Mouse (Mus musculus) intestine, postnatal 0 days (tissue): ENCODE data around the gene Ppp6r1. TPM values are rescaled to one million over a fixed set of nuclear protein-coding genes. Genes with fewer than 3 reads are reported as not detected.

Experiments used
- ATAC-seq: fragments of 200-750 bp; cut with Nextera tagmentation; 2 replicates; pipeline ENCODE4 v1.8.0; 2017; ENCODE audit warnings: mild to moderate bottlenecking, moderate TSS enrichment, moderate library complexity
- H3K27ac ChIP-seq: fragments of 300-500 bp; sonication (generic); 2 replicates; pipeline ENCODE4 v1.5.1; 2014; ENCODE audit warnings: mild to moderate bottlenecking, low read depth, low read length, moderate library complexity
- H3K27me3 ChIP-seq: fragments of 300-500 bp; sonication (generic); replicated peaks from 2 replicates; pipeline ENCODE4 v1.6.1; 2014; ENCODE audit warnings: low read length, mixed read lengths; ENCODE audit not compliant: control insufficient read depth, insufficient read depth
- H3K36me3 ChIP-seq: fragments of 300-500 bp; sonication (generic); 2 replicates; pipeline ENCODE4 v1.6.1; 2014; ENCODE audit warnings: mild to moderate bottlenecking, moderate library complexity; ENCODE audit not compliant: control insufficient read depth, insufficient read depth
- H3K4me1 ChIP-seq: fragments of 300-500 bp; sonication (generic); replicated peaks from 2 replicates; pipeline ENCODE4 v1.6.1; 2014; ENCODE audit warnings: antibody characterized with exemption, low read length, mixed read lengths; ENCODE audit not compliant: control insufficient read depth, insufficient read depth
- H3K4me2 ChIP-seq: fragments of 300-500 bp; sonication (generic); replicated peaks from 2 replicates; pipeline ENCODE4 v1.6.1; 2014; ENCODE audit warnings: low read depth, mild to moderate bottlenecking, moderate library complexity
- H3K4me3 ChIP-seq: fragments of 300-500 bp; sonication (generic); 2 replicates; pipeline ENCODE4 v1.5.1; 2014; ENCODE audit warnings: low read depth, low read length
- H3K9ac ChIP-seq: fragments of 300-500 bp; sonication (generic); 2 replicates; pipeline ENCODE4 v1.6.1; 2014; ENCODE audit warnings: mild to moderate bottlenecking, low read depth, low read length
- H3K9me3 ChIP-seq: fragments of 300-500 bp; sonication (generic); 2 replicates; pipeline ENCODE4 v1.6.1; 2016; ENCODE audit warnings: mixed run types; ENCODE audit not compliant: control insufficient read depth
- CTCF ChIP-seq: sonication (generic); IDR thresholded peaks from 2 replicates; pipeline ENCODE4 v1.5.1; 2016; ENCODE audit warnings: low read depth, mild to moderate bottlenecking, control low read depth, antibody characterized with exemption, moderate library complexity
- WGBS: fragments of 180-500 bp; shearing (Covaris S2); extraction: QIAGEN DNeasy Blood & Tissue Kit; methylation state at CpG from one replicate; pipeline ENCODE4 v1.1.7; 2014; 5-methylcytosine and 5-hydroxymethylcytosine counted together
- polyA plus RNA-seq: library from polyadenylated mRNA; unstranded; fragments of >200 nt; fragmentation: Nextera tagmentation; extraction: Ambion mirVana; gene quantifications from 2 replicates; pipeline ENCODE4 v1.2.1, GENCODE M21; 2015

Gene Ppp6r1
- polyA plus RNA-seq, 1 experiment from 2014 or later: 4.7 TPM

GRCm38 (mm10) chr7:4631031-4631430 is 27.8 kb downstream of the Ppp6r1 start, which contains the start of gene Tmem86b:
TSS of gene Tmem86b (minus strand) at chr7:4631422.
- Histone ChIP-seq H3K9me3 (no peaks in the 10 kb centered on the region), H3K9ac (no peak within 1 kb of the TSS), H3K4me1 (no peaks in the 10 kb centered on the region; the same call in 1 of the 2 replicates), H3K36me3 (peaks cover 57% of the 10 kb centered on the region), H3K27ac (no peak within 1 kb of the TSS; the same call in 1 of the 2 replicates), H3K4me3 (peak within 1 kb of the TSS; percentile 21; the same call in 1 of the 2 replicates), H3K27me3 (no peaks in the 10 kb centered on the region), H3K4me2 (peak within 1 kb of the TSS; percentile 59; the same call in 1 of the 2 replicates)
- no peak for TF ChIP-seq CTCF
- 52% methylated on average over 4 of the region's 4 CpGs for WGBS
- ATAC-seq: peak; percentile 35; the same call in 1 of the 2 replicates

DNA sequence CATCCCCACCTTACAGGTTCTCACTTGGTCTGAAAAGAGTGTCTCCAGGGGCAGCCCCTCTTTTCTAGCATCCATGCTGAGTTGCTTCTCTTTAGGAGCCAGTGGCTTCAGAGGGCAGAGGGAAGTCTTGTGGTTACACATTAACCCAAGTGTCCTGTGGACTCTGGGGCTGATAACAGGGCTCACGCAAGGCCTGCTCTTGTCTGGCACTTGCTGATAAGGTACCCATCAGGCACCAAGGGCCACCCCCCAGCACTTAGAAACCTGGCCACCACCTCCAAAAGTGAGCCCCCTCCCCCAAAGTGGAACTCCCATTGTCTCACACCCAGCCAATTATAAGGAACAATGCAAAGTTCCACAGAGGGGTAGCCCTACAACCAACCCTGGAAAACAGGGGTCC is 28.6 kb downstream of the Ppp6r1 start:
- H3K27me3 ChIP-seq: no peaks in the 10 kb centered on the region
- H3K27ac ChIP-seq: peak overlapping the region; percentile 52; the same call in 1 of the 2 replicates
- H3K4me2 ChIP-seq: peak overlapping the region; percentile 59
- 58% methylated on average over 1 of the region's 1 CpGs for WGBS
- no peak overlapping the region for H3K9ac ChIP-seq
- H3K9me3 ChIP-seq: no peaks in the 10 kb centered on the region
- peak overlapping the region; percentile 21 for H3K4me3 ChIP-seq
- peak; percentile 82 for ATAC-seq
- peaks cover 53% of the 10 kb centered on the region for H3K36me3 ChIP-seq
- H3K4me1 ChIP-seq: no peaks in the 10 kb centered on the region; the same call in 1 of the 2 replicates
- TF ChIP-seq CTCF: no peak

GRCm38 (mm10) chr7:4629586-4629985 is 29.2 kb downstream of the Ppp6r1 start:
- ATAC-seq: peak; percentile 39
- Histone ChIP-seq H3K4me1 (no peaks in the 10 kb centered on the region; the same call in 1 of the 2 replicates), H3K27ac (peak overlapping the region; percentile 52), H3K27me3 (no peaks in the 10 kb centered on the region), H3K4me3 (peak overlapping the region; percentile 21), H3K9ac (no peak overlapping the region), H3K9me3 (no peaks in the 10 kb centered on the region), H3K4me2 (peak overlapping the region; percentile 59), H3K36me3 (peaks cover 48% of the 10 kb centered on the region)
- 52% methylated on average over 5 of the region's 5 CpGs for WGBS
- no peak for TF ChIP-seq CTCF

GRCm38 (mm10) chr7:4625928-4626327 is 32.9 kb downstream of the Ppp6r1 start:
- Histone ChIP-seq H3K4me1 (no peaks in the 10 kb centered on the region; the same call in 1 of the 2 replicates), H3K4me2 (no peak overlapping the region), H3K9ac (no peak overlapping the region), H3K9me3 (no peaks in the 10 kb centered on the region), H3K27ac (no peak overlapping the region), H3K27me3 (no peaks in the 10 kb centered on the region), H3K36me3 (peaks cover 15% of the 10 kb centered on the region; the same call in 1 of the 2 replicates), H3K4me3 (no peak overlapping the region)
- WGBS: 94% methylated on average over 2 of the region's 2 CpGs
- ATAC-seq: no peak
- no peak for TF ChIP-seq CTCF

DNA sequence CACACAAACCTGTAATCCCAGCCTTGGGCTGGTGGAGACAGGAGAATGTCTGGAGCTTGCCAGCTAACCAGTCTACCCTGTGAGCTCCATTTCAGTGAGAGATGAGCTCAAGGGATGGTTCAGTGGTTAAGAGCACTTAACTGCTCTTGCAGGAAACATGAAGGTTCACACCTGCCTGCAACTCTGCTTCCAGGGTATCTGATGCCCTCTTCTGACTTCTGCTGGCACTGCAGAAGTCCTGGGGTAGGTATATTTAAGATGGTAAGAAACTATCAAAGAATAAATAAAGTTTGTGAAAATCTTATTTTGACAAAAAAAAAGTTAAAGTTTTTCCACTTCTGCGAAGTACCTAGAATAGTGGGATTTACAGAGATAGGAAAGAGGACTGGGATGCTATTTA is 34.5 kb downstream of the Ppp6r1 start:
- Histone ChIP-seq H3K4me1 (no peaks in the 10 kb centered on the region; the same call in 1 of the 2 replicates), H3K36me3 (peaks cover 12% of the 10 kb centered on the region; the same call in 1 of the 2 replicates), H3K9me3 (no peaks in the 10 kb centered on the region), H3K9ac (no peak overlapping the region), H3K4me3 (no peak overlapping the region), H3K27me3 (no peaks in the 10 kb centered on the region), H3K27ac (no peak overlapping the region), H3K4me2 (no peak overlapping the region)
- no peak for ATAC-seq
- WGBS: 55% methylated on average over 1 of the region's 1 CpGs
- peak; percentile 61 for TF ChIP-seq CTCF

DNA sequence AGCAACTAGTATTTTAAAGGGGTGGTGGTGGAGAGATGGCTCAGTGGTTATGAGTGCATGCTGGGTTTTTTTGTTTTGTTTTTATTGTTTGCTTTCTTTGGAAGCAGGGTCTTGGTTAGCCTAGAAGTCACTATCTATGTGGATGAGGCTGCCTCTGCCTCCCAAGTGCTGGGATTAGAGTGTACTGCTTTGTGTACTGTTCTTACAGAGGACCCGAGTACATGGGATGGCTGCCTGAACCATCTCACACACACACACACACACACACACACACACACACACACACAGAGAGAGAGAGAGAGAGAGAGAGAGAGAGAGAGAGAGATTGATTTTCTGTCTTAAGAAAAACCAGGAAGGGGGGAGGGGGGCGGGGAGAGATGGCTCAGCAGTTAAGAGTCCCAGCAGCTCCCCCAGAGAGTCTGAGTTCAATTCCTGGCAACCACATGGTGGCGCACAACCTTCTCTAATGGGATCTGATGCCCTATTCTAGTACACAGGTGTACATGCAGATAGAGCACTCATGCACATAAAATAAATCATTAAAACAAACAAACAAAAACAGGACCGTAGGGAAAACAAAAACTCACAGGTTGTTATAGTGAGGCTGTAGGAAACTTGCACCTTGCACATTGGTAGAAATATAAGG is 35.2 kb downstream of the Ppp6r1 start:
- no peak for ATAC-seq
- Histone ChIP-seq H3K36me3 (peaks cover 5% of the 10 kb centered on the region; the same call in 1 of the 2 replicates), H3K4me2 (no peak overlapping the region), H3K9me3 (no peaks in the 10 kb centered on the region), H3K27me3 (no peaks in the 10 kb centered on the region), H3K4me3 (no peak overlapping the region), H3K27ac (no peak overlapping the region), H3K4me1 (no peaks in the 10 kb centered on the region), H3K9ac (no peak overlapping the region)
- WGBS: 13% methylated on average over 4 of the region's 4 CpGs
- TF ChIP-seq CTCF: peak; percentile 73
